Mouse (Mus musculus): ENCODE results near the gene Men1.

DNA sequence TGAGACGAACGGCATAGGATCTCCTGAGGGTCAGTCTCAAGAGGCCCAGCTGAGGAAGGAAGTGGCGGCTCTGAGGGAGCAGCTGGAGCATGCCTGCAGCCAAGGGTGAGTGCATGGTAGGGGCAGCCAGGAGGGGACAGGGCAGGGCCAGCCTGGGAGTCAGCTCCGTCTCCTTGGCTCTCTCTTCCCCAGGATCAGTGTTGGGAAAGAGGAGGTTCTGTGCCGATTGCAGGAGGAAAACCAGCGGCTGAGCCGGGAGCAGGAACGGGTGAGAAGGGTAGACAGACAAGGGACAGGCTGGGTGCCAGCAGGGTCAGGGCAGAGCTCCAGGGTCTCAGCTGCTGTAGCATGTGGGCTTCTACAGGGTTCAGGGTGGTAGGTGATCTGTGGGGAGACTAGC lies 20.3 kb upstream of the Men1 start:
- TF ChIP-seq CTCF (conservative IDR thresholded peaks at IDR 0.05; ENCODE audit: low read length) (no peak), NANOG (IDR thresholded peaks at IDR 0.05; ENCODE audit: borderline replicate concordance, low read length) (no peak), POU5F1 (IDR thresholded peaks at IDR 0.05; ENCODE audit: borderline replicate concordance, low read length) (no peak)

Data from E14TG2a.4 (cell line).